Mouse (Mus musculus): ENCODE data around the gene Zfp704. TPM values are rescaled to one million over a fixed set of nuclear protein-coding genes. Genes with fewer than 3 reads are reported as not detected.

Gene Zfp704
- 7.8 and 8.3 TPM in 2 replicates for polyA plus RNA-seq (2015; fragmentation: Nextera tagmentation; extraction: Ambion mirVana)

GRCm38 (mm10) chr3:9609581-9610341, at the start of gene Zfp704:
Gene Zfp704 (minus strand): TSS chr3:9610085.
- Histone ChIP-seq H3K9me3 (no peaks in the 10 kb centered on the region), H3K9ac (replicated peaks) (peak within 1 kb of the TSS; percentile 95), H3K4me2 (replicated peaks) (peak within 1 kb of the TSS; percentile 76), H3K36me3 (no peaks in the 10 kb centered on the region), H3K4me3 (replicated peaks) (peak within 1 kb of the TSS; percentile 64), H3K4me1 (replicated peaks) (peaks cover 36% of the 10 kb centered on the region), H3K27me3 (peaks cover 3% of the 10 kb centered on the region; the same call in 1 of the 2 replicates), H3K27ac (peak within 1 kb of the TSS; percentile 98)
- peak; percentile 93 for ATAC-seq
- WGBS, result under 1% methylated on average over 63 of the region's 97 CpGs

GRCm38 (mm10) chr3:9633036-9634005, 23.4 kb upstream of the Zfp704 start:
- ATAC-seq, result no peak
- no peak overlapping the region for H3K27ac ChIP-seq
- H3K4me1 ChIP-seq (replicated peaks), result peaks cover 10% of the 10 kb centered on the region
- H3K9me3 ChIP-seq, result no peaks in the 10 kb centered on the region
- no peak overlapping the region for H3K4me3 ChIP-seq (replicated peaks)
- WGBS, result 88% methylated on average over 10 of the region's 10 CpGs
- peaks cover 9% of the 10 kb centered on the region; the same call in 1 of the 2 replicates for H3K27me3 ChIP-seq
- H3K4me2 ChIP-seq (replicated peaks), result no peak overlapping the region
- H3K36me3 ChIP-seq, result no peaks in the 10 kb centered on the region
- no peak overlapping the region for H3K9ac ChIP-seq (replicated peaks)

GRCm38 (mm10) chr3:9629951-9630350, 20.1 kb upstream of the Zfp704 start:
- H3K27ac ChIP-seq, result no peak overlapping the region
- no peaks in the 10 kb centered on the region for H3K9me3 ChIP-seq
- peaks cover 9% of the 10 kb centered on the region; the same call in 1 of the 2 replicates for H3K27me3 ChIP-seq
- peaks cover 10% of the 10 kb centered on the region for H3K4me1 ChIP-seq (replicated peaks)
- no peaks in the 10 kb centered on the region for H3K36me3 ChIP-seq
- WGBS, result 14% methylated on average over 17 of the region's 17 CpGs
- H3K9ac ChIP-seq (replicated peaks), result no peak overlapping the region
- peak; percentile 62 for ATAC-seq
- H3K4me2 ChIP-seq (replicated peaks), result peak overlapping the region; percentile 41
- peak overlapping the region; percentile 13 for H3K4me3 ChIP-seq (replicated peaks)

GRCm38 (mm10) chr3:9628041-9628440, 18.2 kb upstream of the Zfp704 start:
- H3K9me3 ChIP-seq, result no peaks in the 10 kb centered on the region

GRCm38 (mm10) chr3:9626149-9626548, 16.3 kb upstream of the Zfp704 start:
- 81% methylated on average over 5 of the region's 5 CpGs for WGBS
- H3K4me3 ChIP-seq (replicated peaks), result no peak overlapping the region
- no peak overlapping the region for H3K9ac ChIP-seq (replicated peaks)
- no peak for ATAC-seq
- H3K4me2 ChIP-seq (replicated peaks), result no peak overlapping the region
- H3K27ac ChIP-seq, result no peak overlapping the region
- no peaks in the 10 kb centered on the region for H3K36me3 ChIP-seq
- H3K4me1 ChIP-seq (replicated peaks), result peaks cover 10% of the 10 kb centered on the region
- H3K27me3 ChIP-seq, result peaks cover 6% of the 10 kb centered on the region; the same call in 1 of the 2 replicates
- no peaks in the 10 kb centered on the region for H3K9me3 ChIP-seq

More at GRCm38 (mm10) chr3:9628041-9628440, 18.2 kb upstream of the Zfp704 start:
- Histone ChIP-seq H3K27me3 (peaks cover 9% of the 10 kb centered on the region; the same call in 1 of the 2 replicates), H3K4me3 (replicated peaks) (no peak overlapping the region), H3K27ac (no peak overlapping the region), H3K36me3 (no peaks in the 10 kb centered on the region), H3K9ac (replicated peaks) (no peak overlapping the region), H3K4me2 (replicated peaks) (no peak overlapping the region), H3K4me1 (replicated peaks) (peaks cover 10% of the 10 kb centered on the region)
- no peak for ATAC-seq
- WGBS, result 80% methylated on average over 4 of the region's 4 CpGs

- 94% methylated on average over 12 of the region's 12 CpGs for whole genome bisulfite sequencing
Measured at GRCm38 (mm10) chr3:9620611-9621010, 10.7 kb upstream of the Zfp704 start.

GRCm38 (mm10) chr3:9619562-9620275, 9.8 kb upstream of the Zfp704 start:
- no peaks in the 10 kb centered on the region for H3K9me3 ChIP-seq
- no peak for ATAC-seq
- no peak overlapping the region for H3K4me3 ChIP-seq (replicated peaks)
- H3K9ac ChIP-seq (replicated peaks), result no peak overlapping the region
- H3K36me3 ChIP-seq, result no peaks in the 10 kb centered on the region
- H3K27ac ChIP-seq, result no peak overlapping the region
- no peaks in the 10 kb centered on the region for H3K27me3 ChIP-seq
- H3K4me1 ChIP-seq (replicated peaks), result no peaks in the 10 kb centered on the region
- WGBS, result 83% methylated on average over 6 of the region's 6 CpGs
- H3K4me2 ChIP-seq (replicated peaks), result no peak overlapping the region

More at GRCm38 (mm10) chr3:9620611-9621010, 10.7 kb upstream of the Zfp704 start:
- Histone ChIP-seq H3K9me3 (no peaks in the 10 kb centered on the region), H3K4me3 (replicated peaks) (no peak overlapping the region), H3K36me3 (no peaks in the 10 kb centered on the region), H3K9ac (replicated peaks) (no peak overlapping the region), H3K4me2 (replicated peaks) (no peak overlapping the region), H3K27ac (no peak overlapping the region), H3K4me1 (replicated peaks) (no peaks in the 10 kb centered on the region), H3K27me3 (no peaks in the 10 kb centered on the region)
- no peak for ATAC-seq

- WGBS, result 72% methylated on average over 9 of the region's 9 CpGs
- Histone ChIP-seq H3K27me3 (no peaks in the 10 kb centered on the region), H3K27ac (no peak overlapping the region), H3K4me2 (replicated peaks) (no peak overlapping the region), H3K9me3 (no peaks in the 10 kb centered on the region), H3K36me3 (no peaks in the 10 kb centered on the region), H3K4me3 (replicated peaks) (no peak overlapping the region), H3K9ac (replicated peaks) (no peak overlapping the region), H3K4me1 (replicated peaks) (no peaks in the 10 kb centered on the region)
- ATAC-seq, result no peak
Measured at GRCm38 (mm10) chr3:9617101-9617500, 7.2 kb upstream of the Zfp704 start.

GRCm38 (mm10) chr3:9614676-9615075, 4.8 kb upstream of the Zfp704 start:
- no peak for ATAC-seq
- Histone ChIP-seq H3K27me3 (no peaks in the 10 kb centered on the region; the same call in 1 of the 2 replicates), H3K27ac (no peak overlapping the region), H3K9ac (replicated peaks) (no peak overlapping the region), H3K36me3 (no peaks in the 10 kb centered on the region), H3K4me1 (replicated peaks) (peaks cover 6% of the 10 kb centered on the region), H3K4me3 (replicated peaks) (no peak overlapping the region), H3K9me3 (no peaks in the 10 kb centered on the region), H3K4me2 (replicated peaks) (no peak overlapping the region)
- 86% methylated on average over 12 of the region's 12 CpGs for WGBS

- Histone ChIP-seq H3K9me3 (no peaks in the 10 kb centered on the region), H3K27me3 (no peaks in the 10 kb centered on the region; the same call in 1 of the 2 replicates), H3K9ac (replicated peaks) (no peak overlapping the region), H3K27ac (no peak overlapping the region), H3K4me2 (replicated peaks) (no peak overlapping the region), H3K36me3 (no peaks in the 10 kb centered on the region), H3K4me1 (replicated peaks) (peaks cover 6% of the 10 kb centered on the region), H3K4me3 (replicated peaks) (no peak overlapping the region)
- no peak for ATAC-seq
- WGBS, result 78% methylated on average over 8 of the region's 8 CpGs
Measured at GRCm38 (mm10) chr3:9614011-9614410, 4.1 kb upstream of the Zfp704 start.

- H3K9ac ChIP-seq (replicated peaks), result no peak overlapping the region
- no peaks in the 10 kb centered on the region for H3K9me3 ChIP-seq
- no peak overlapping the region for H3K4me2 ChIP-seq (replicated peaks)
- no peaks in the 10 kb centered on the region for H3K36me3 ChIP-seq
- peaks cover 26% of the 10 kb centered on the region for H3K4me1 ChIP-seq (replicated peaks)
- WGBS, result 86% methylated on average over 4 of the region's 4 CpGs
- no peaks in the 10 kb centered on the region; the same call in 1 of the 2 replicates for H3K27me3 ChIP-seq
- no peak for ATAC-seq
- H3K27ac ChIP-seq, result no peak overlapping the region
- H3K4me3 ChIP-seq (replicated peaks), result no peak overlapping the region
Measured at GRCm38 (mm10) chr3:9611226-9611625, 1.3 kb upstream of the Zfp704 start.

Data from midbrain, embryonic 13.5 days (tissue).